Mouse (Mus musculus) CH12.LX (cell line): ENCODE measurements around the gene Col4a4. TPM values are rescaled to one million over a fixed set of nuclear protein-coding genes. Genes with fewer than 3 reads are reported as not detected.

Source experiments
- DNase-seq: peaks from one replicate; pipeline ENCODE4 v3.0.0-alpha.2; 2013; ENCODE audit errors: extremely low read depth
- H3K27ac ChIP-seq: 2 replicates; pipeline ENCODE4 v1.5.1; 2012; ENCODE audit warnings: low read depth, mild to moderate bottlenecking, control low read depth, moderate library complexity; ENCODE audit not compliant: insufficient read depth
- H3K27me3 ChIP-seq: replicated peaks from 2 replicates; pipeline ENCODE3; 2012; ENCODE audit warnings: inconsistent platforms
- H3K36me3 ChIP-seq, 2 experiments: replicated peaks in 1 of 2; 2 replicates each; pipeline versions ENCODE3 to v1.6.1; 2012; ENCODE audit warnings: inconsistent platforms in 1 of 2, low read length in 1 of 2, mild to moderate bottlenecking in 1 of 2, mixed read lengths in 1 of 2, moderate library complexity in 1 of 2; ENCODE audit not compliant: control insufficient read depth in 1 of 2, insufficient read depth in 1 of 2
- H3K4me1 ChIP-seq, 2 experiments: 2 replicates each; pipeline ENCODE4 v1.6.1; 2012; ENCODE audit warnings: inconsistent platforms in 1 of 2, moderate library complexity in 1 of 2; ENCODE audit not compliant: insufficient read depth in 2 of 2, control insufficient read depth in 1 of 2
- H3K4me2 ChIP-seq: 2 replicates; pipeline ENCODE4 v1.6.1; 2012; ENCODE audit warnings: low read depth, mild to moderate bottlenecking, control low read depth; ENCODE audit not compliant: poor library complexity, insufficient read depth, severe bottlenecking
- H3K4me3 ChIP-seq, 3 experiments: fragments of 150-350 bp in 1 of 3; sonication (generic) in 1 of 3; replicated peaks in 1 of 3; 2 replicates each; pipeline versions ENCODE3 to v1.5.1; 2011 to 2012; ENCODE audit warnings: low read depth in 2 of 3, low read length in 2 of 3, mild to moderate bottlenecking in 2 of 3, moderate library complexity in 2 of 3, control low read depth in 1 of 3, improper control_type of control experiment in 1 of 3, inconsistent platforms in 1 of 3, mixed read lengths in 1 of 3; ENCODE audit not compliant: poor library complexity in 1 of 3
- H3K79me2 ChIP-seq: replicated peaks from 2 replicates; pipeline ENCODE4 v1.6.1; 2012; ENCODE audit warnings: mild to moderate bottlenecking, moderate library complexity; ENCODE audit not compliant: control insufficient read depth, poor library complexity, insufficient read depth, severe bottlenecking; ENCODE audit errors: extremely low read depth
- H3K9ac ChIP-seq: 2 replicates; pipeline ENCODE4 v1.6.1; 2012; ENCODE audit warnings: low read depth, mild to moderate bottlenecking, control low read depth, moderate library complexity; ENCODE audit not compliant: insufficient read depth
- H3K9me3 ChIP-seq: replicated peaks from 2 replicates; pipeline ENCODE3; 2012; ENCODE audit warnings: low read length, inconsistent platforms, mixed read lengths
- BHLHE40 ChIP-seq: IDR thresholded peaks from 2 replicates; pipeline ENCODE4 v1.6.1; 2011; ENCODE audit warnings: mild to moderate bottlenecking, low read depth, low read length, improper control_type of control experiment
- CHD1 ChIP-seq: IDR thresholded peaks from 2 replicates; pipeline ENCODE4 v1.6.1; 2012; ENCODE audit warnings: low read depth, low read length, improper control_type of control experiment, inconsistent platforms
- E2F4 ChIP-seq: IDR thresholded peaks from 2 replicates; pipeline ENCODE4 v1.6.1; 2011; ENCODE audit warnings: low read depth, low read length, improper control_type of control experiment; ENCODE audit not compliant: insufficient replicate concordance
- ETS1 ChIP-seq: conservative IDR thresholded peaks from 2 replicates; pipeline ENCODE4 v1.6.1; 2012; ENCODE audit warnings: low read depth, mild to moderate bottlenecking, inconsistent platforms, low read length, improper control_type of control experiment, moderate library complexity
- GABPA ChIP-seq: IDR thresholded peaks from 2 replicates; pipeline ENCODE4 v1.6.1; 2012; ENCODE audit warnings: low read depth, low read length, improper control_type of control experiment, inconsistent platforms; ENCODE audit not compliant: insufficient replicate concordance
- HCFC1 ChIP-seq: IDR thresholded peaks from 2 replicates; pipeline ENCODE4 v1.6.1; 2012; ENCODE audit warnings: low read depth, mild to moderate bottlenecking, inconsistent platforms, low read length, improper control_type of control experiment
- JUN ChIP-seq: IDR thresholded peaks from 2 replicates; pipeline ENCODE4 v1.6.1; 2011; ENCODE audit warnings: low read depth, mild to moderate bottlenecking, low read length, improper control_type of control experiment, moderate library complexity; ENCODE audit not compliant: insufficient read depth
- JUND ChIP-seq: conservative IDR thresholded peaks from 2 replicates; pipeline ENCODE4 v1.6.1; 2011; ENCODE audit warnings: low read depth, low read length, improper control_type of control experiment
- MAX ChIP-seq: IDR thresholded peaks from 2 replicates; pipeline ENCODE4 v1.6.1; 2011; ENCODE audit warnings: low read length, improper control_type of control experiment
- MEF2A ChIP-seq: IDR thresholded peaks from 2 replicates; pipeline ENCODE4 v1.6.1; 2014; ENCODE audit warnings: low read depth, mild to moderate bottlenecking, inconsistent platforms, low read length, improper control_type of control experiment, borderline replicate concordance
- MXI1 ChIP-seq: IDR thresholded peaks from 2 replicates; pipeline ENCODE4 v1.6.1; 2011; ENCODE audit warnings: mild to moderate bottlenecking, low read depth, low read length, improper control_type of control experiment
- MYC ChIP-seq: IDR thresholded peaks from 2 replicates; pipeline ENCODE4 v1.6.1; 2011; ENCODE audit warnings: low read depth, mild to moderate bottlenecking, improper control_type of control experiment, low read length
- NELFE ChIP-seq: IDR thresholded peaks from 2 replicates; pipeline ENCODE4 v1.6.1; 2011; ENCODE audit warnings: low read depth, low read length, improper control_type of control experiment
- NRF1 ChIP-seq: IDR thresholded peaks from 2 replicates; pipeline ENCODE4 v1.6.1; 2014; ENCODE audit warnings: low read depth, mild to moderate bottlenecking, inconsistent platforms, low read length, improper control_type of control experiment, moderate library complexity
- POLR2AphosphoS2 ChIP-seq: IDR thresholded peaks from 2 replicates; pipeline ENCODE4 v1.6.1; 2011; ENCODE audit warnings: low read depth, low read length, improper control_type of control experiment
- RAD21 ChIP-seq: IDR thresholded peaks from 2 replicates; pipeline ENCODE4 v1.6.1; 2011; ENCODE audit warnings: low read depth, mild to moderate bottlenecking, low read length, improper control_type of control experiment, moderate library complexity
- RCOR1 ChIP-seq: conservative IDR thresholded peaks from 2 replicates; pipeline ENCODE4 v1.6.1; 2012; ENCODE audit warnings: low read depth, mild to moderate bottlenecking, inconsistent platforms, low read length, improper control_type of control experiment
- UBTF ChIP-seq: IDR thresholded peaks from 2 replicates; pipeline ENCODE4 v1.6.1; 2012; ENCODE audit warnings: low read depth, mild to moderate bottlenecking, inconsistent platforms, low read length, improper control_type of control experiment, moderate library complexity
- USF2 ChIP-seq: conservative IDR thresholded peaks from 2 replicates; pipeline ENCODE4 v1.6.1; 2011; ENCODE audit warnings: low read depth, low read length, improper control_type of control experiment
- ZNF384 ChIP-seq: IDR thresholded peaks from 2 replicates; pipeline ENCODE4 v1.6.1; 2012; ENCODE audit warnings: low read depth, low read length, improper control_type of control experiment, inconsistent platforms
- dilution Hi-C: fragments of 300-500 bp; cut with MboI; formaldehyde crosslinking; loops from 2 replicates; pipeline ENCODE4 v1.14.3; 2020; ENCODE audit warnings: low sequenced_read_pairs; ENCODE audit not compliant: extremely low pct_unique_long_range_greater_than_20kb, extremely low pct_ligation_motif_present
- in situ Hi-C: fragments of 300-500 bp; cut with MboI; formaldehyde crosslinking; loops from 3 replicates; pipeline ENCODE4 v1.14.3; 2019; ENCODE audit warnings: low sequenced_read_pairs, low pct_ligation_motif_present, low pct_unique_long_range_greater_than_20kb, mixed read lengths
- polyA plus RNA-seq: library from polyadenylated mRNA; unstranded; fragments of >175 nt; gene quantifications from 2 replicates; pipeline ENCODE4 v1.2.1, GENCODE M21; 2012; ENCODE audit warnings: low read depth; ENCODE audit not compliant: insufficient read length
- total RNA-seq, 2 experiments: library from RNA; depleted of rRNA; stranded (reverse); fragments of 300-350 nt in 1 of 2; fragments of >200 nt in 1 of 2; gene quantifications; 2 replicates each; pipeline ENCODE4 v1.2.3; 2012 to 2014

Gene Col4a4
- total and polyA plus RNA-seq, 3 experiments = under 0.01 to 0.03 TPM; not detected in 1

GRCm38 (mm10) chr1:82465321-82465853 is 121.3 kb downstream of the Col4a4 start:
- no peak for DNase-seq
- Histone ChIP-seq H3K4me2 (no peak overlapping the region), H3K27me3 (no peaks in the 10 kb centered on the region), H3K9me3 (no peaks in the 10 kb centered on the region), H3K4me1 (peaks cover 0 to 16% of the 10 kb centered on the region in 2 experiments; a peak in 2 of 4 replicates), H3K36me3 (no peaks in the 10 kb centered on the region), H3K27ac (no peak overlapping the region), H3K4me3 (no peak overlapping the region), H3K79me2 (no peaks in the 10 kb centered on the region), H3K9ac (no peak overlapping the region)
- dilution Hi-C loops = no loop called here
- in situ Hi-C loops = no loop called here
- TF ChIP-seq HCFC1 (no peak), MAX (no peak)

- H3K4me1 ChIP-seq = no peaks in the 10 kb centered on the region
- H3K36me3 ChIP-seq = no peaks in the 10 kb centered on the region
- no peaks in the 10 kb centered on the region for H3K79me2 ChIP-seq
- no peak for DNase-seq
- in situ Hi-C loops = no loop called here
- no peak overlapping the region for H3K9ac ChIP-seq
- H3K4me2 ChIP-seq = no peak overlapping the region
- H3K27ac ChIP-seq = no peak overlapping the region
- TF ChIP-seq E2F4 = no peak
- TF ChIP-seq JUN = no peak
- no peak for TF ChIP-seq ETS1
- TF ChIP-seq UBTF = no peak
- TF ChIP-seq RAD21 = no peak
- no peaks in the 10 kb centered on the region for H3K27me3 ChIP-seq
- H3K4me3 ChIP-seq = no peak overlapping the region
- H3K9me3 ChIP-seq = no peaks in the 10 kb centered on the region
- dilution Hi-C loops = no loop called here
Observed at GRCm38 (mm10) chr1:82461041-82461440, 125.6 kb downstream of the Col4a4 start.

DNA sequence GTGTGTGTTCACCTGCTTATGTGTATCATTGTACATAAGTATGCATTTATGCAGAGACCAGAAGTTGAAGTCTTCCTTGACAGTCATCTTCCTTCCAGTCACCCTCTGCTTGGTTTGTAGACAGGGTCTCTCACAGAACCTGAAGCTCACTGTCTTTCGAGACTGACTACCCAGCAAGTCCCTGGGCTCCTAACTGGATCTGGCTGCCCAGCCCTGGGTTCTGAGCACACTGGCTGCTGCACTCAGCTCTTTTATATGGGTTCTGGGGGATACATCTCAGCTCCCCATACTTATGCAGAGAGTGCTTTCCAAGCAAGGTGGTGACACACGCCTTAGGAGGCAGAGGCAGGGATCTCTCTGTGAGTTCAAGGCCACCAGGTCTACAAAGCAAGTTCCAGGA is 126.7 kb downstream of the Col4a4 start:
- H3K36me3 ChIP-seq = no peaks in the 10 kb centered on the region
- H3K27ac ChIP-seq = no peak overlapping the region
- no peaks in the 10 kb centered on the region for H3K79me2 ChIP-seq
- TF ChIP-seq RCOR1 = no peak
- no peak for TF ChIP-seq HCFC1
- no peak for TF ChIP-seq POLR2AphosphoS2
- no peak for TF ChIP-seq MXI1
- no peak for TF ChIP-seq MEF2A
- TF ChIP-seq JUND = no peak
- TF ChIP-seq ETS1 = no peak
- TF ChIP-seq NRF1 = no peak
- no peak for TF ChIP-seq ZNF384
- TF ChIP-seq MYC = no peak
- TF ChIP-seq BHLHE40 = no peak
- no peak for TF ChIP-seq CHD1
- no peak for TF ChIP-seq USF2
- no peak for TF ChIP-seq GABPA
- no peak for TF ChIP-seq NELFE
- no peak for TF ChIP-seq JUN
- dilution Hi-C loops = no loop called here
- no peaks in the 10 kb centered on the region for H3K27me3 ChIP-seq
- H3K4me2 ChIP-seq = no peak overlapping the region
- H3K4me1 ChIP-seq = no peaks in the 10 kb centered on the region
- no peak overlapping the region for H3K9ac ChIP-seq
- no peak overlapping the region for H3K4me3 ChIP-seq
- DNase-seq = no peak
- no peaks in the 10 kb centered on the region for H3K9me3 ChIP-seq
- in situ Hi-C loops = no loop called here
